Mouse (Mus musculus): ENCODE data around the gene Hnrnpul2.
"Not testable (repeated sequence)": the region's sequence is repeated elsewhere in the genome, so short reads cannot be mapped to it uniquely, and the experiment has no call there.

The Hnrnpul2 gene

DNA sequence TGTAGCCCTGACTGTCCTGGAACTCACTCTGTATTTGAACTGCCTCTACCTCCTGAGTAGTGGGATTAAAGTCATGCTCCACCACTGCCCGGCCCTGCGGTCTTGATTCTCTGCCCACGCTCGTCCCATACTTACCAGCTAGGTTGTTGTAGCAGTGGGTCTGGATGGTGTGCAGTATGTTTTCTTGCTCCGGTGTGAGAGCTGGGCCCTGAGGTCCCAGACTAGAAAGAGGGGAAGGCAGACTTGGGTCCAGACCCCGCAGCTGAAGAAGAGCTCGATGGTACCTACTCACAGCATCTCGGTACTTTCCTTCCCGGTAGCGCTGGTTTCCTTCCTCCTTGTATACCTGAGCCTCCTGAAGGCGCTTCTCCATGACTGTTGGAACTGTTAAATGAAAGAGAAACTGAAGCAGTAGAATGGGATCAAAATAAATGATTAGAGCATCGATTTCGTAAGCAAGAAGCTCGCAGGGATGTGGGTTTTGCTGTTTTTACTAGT is 1.5 kb upstream of the Hnrnpul2 start:
- DNase-seq (ENCODE audit: low spot score in 2 of 2), result no peak

DNA sequence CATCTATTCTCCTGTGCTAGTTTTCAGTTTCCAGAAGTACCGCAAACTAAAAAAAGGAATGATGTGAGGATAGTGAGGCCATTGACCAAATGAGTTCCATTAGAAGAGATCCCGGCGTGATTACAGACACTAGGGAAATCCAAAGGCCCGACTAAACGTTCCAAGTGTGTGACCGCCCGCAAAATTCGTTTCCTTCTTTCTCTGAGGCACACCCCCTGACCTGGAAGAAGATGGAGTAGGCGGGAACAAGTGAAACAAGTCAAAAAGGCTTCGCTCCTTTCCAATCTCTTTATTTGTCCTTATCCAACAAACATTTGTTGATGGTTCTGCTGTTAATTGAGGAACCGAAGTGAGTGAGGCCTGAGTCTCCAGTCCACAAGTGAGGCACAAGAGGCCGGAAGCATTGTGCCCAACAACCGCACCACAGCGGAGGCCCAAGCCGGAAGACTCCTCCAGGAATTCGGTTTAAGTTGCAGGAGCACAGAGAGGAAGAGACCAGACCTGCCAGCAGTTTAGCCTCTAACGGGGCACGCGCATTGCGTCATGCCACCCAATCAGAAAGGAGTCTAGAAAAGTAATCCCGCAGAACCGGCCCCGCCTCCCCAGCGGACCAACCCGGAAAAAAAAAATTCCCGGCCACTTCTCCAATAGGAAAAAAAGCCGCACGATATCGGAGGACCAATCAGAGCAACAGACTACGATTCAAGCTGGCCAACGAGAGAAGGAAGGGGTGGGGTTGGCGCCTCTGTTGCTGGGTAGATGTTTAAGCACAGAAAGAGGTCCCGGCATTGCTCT is 812 bp upstream of the Hnrnpul2 start, which contains the start of gene Ttc9c:
TSS of gene Ttc9c (minus strand) at position 533 of the 795 bp plus-strand sequence.
- DNase-seq (ENCODE audit: low spot score in 2 of 2), result peak; percentile 95 to 96

DNA sequence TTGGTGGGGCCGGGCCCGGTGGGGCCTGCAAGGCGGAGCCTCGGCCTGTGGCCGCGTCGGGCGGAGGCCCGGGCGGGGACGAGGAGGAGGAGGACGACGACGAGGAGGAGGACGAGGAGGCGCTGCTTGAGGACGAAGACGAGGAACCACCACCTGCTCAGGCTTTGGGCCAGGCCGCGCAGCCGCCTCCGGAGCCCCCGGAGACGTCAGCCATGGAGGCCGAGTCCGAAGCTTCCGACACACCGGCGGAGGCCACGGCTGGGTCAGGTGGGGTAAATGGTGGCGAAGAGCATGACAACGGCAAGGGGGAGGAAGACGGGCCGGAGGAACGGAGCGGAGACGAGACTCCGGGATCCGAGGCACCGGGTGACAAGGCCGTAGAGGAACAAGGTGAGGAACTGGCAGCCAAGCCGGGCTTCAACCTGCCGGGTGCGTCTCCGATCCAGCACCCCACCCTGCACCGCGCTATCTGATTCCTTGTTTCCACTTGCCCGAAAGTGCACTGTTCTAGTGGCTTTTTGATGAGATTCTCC is 680 bp downstream of the Hnrnpul2 start:
- DNase-seq (ENCODE audit: low spot score in 2 of 2), result no peak

DNA sequence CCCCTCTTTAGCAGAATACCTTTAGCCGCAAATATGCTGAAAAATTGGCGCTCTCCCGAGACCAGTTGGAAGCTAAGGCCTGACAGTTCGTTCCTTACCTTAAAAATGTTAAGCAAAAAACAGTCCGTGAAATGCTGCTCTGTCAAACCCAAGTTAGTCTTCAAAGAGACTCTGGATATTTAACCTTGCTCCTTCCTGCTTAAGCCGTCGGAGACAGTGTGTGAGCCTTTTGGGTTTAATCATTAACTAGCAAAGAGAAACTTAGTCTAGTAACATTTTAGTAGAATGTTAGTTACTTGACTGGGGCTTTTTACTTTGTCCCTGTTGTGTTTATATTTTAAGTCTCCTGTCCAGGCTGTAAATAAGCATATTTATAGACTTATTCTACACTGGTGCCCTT is 1.3 kb downstream of the Hnrnpul2 start:
- DNase-seq (ENCODE audit: low spot score in 2 of 2), result no peak

DNA sequence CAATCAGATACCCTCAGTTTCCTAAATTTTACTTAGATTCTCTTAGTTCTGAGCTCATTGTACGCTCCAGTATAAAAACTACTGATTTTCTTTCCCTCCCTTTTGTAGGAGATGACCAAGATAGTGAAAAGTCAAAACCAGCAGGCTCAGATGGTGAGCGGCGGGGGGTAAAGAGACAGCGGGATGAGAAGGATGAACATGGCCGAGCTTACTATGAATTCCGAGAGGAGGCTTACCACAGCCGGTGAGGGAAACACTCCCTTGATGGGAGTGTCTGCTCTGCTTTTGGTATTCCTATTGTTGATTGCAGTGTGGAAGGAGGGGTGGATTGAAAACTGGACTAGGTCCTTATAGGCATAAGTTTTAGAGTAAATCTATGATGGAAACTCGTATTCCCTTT is 2.9 kb downstream of the Hnrnpul2 start:
- DNase-seq (ENCODE audit: low spot score in 2 of 2), result no peak

DNA sequence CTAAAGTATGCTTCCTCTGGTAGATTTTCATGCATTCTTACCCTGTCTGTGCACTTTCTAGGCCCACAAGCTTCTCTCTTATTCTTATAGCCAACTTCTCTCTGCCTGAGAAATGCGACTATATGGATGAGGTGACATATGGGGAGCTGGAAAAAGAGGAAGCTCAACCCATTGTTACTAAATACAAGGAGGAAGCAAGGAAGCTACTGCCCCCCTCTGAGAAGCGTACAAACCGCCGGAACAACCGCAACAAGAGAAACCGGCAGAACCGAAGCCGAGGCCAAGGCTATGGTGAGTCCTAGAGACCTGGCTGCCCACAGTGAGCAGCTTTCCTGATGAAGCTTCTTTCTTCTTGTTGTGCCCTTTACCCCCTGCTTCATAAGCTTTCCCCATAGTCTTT is 9.8 kb downstream of the Hnrnpul2 start, which contains the start of gene AC129217.1:
TSS of gene AC129217.1 (plus strand) at position 114 of the 400 bp plus-strand sequence.
- DNase-seq (ENCODE audit: low spot score in 2 of 2), result no peak

DNA sequence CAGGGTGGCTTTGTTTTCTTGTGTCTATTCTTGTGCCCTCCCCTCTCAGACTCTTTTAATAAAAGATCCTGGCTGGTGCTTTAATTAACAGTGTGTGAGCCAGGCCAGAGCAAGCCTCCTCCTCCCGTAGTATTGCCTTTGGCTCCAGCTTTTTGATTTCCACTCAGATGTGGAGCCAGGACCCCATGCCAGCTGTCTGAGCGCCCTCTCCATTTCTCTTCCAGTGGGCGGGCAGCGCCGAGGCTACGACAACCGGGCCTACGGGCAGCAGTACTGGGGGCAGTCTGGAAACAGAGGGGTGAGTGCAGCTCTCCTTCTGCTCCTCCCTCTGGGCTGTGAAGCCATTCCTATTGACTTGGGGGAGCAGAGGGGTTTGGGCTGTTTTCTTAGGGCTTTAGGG is 10.9 kb downstream of the Hnrnpul2 start:
- no peak for DNase-seq (ENCODE audit: low spot score in 2 of 2)

DNA sequence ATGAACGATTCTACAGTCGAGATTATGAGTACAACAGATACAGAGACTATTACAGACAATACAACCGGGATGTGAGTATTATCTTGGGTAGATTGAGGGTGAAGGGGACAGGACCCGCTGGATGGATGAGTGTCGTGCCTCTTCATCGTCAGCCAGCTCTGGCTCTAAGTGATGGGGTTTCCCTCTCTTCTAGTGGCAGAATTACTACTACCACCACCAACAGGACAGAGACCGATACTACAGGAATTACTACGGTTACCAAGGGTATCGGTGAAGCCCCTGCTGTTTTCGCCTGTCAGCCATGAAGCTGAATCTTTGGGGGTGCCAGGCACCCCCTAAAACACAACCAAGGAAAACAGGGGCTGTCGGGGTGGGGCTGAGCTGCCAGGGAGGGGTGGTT is 11.5 kb downstream of the Hnrnpul2 start:
- DNase-seq (ENCODE audit: low spot score in 2 of 2), result no peak

DNA sequence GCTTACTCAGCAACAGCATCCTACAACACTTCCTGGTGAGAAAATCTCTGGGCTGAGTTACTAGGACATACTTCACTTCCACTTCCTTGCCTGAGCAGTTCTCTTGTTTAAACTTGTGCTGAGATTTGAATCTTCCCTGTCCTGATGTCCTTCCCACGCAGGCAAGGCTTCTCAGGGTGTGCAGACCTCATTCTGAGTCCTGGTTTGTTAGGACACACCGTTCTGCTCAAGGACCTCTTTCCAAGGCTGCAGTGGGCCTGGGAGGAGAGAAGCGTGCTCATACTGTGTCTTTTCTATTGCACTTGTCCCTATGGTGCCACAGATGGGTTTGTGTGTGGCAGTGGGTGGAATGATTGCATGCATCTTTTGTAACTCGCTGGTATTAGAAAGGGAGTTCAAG is 13.2 kb downstream of the Hnrnpul2 start:
- DNase-seq (ENCODE audit: low spot score in 2 of 2), result no peak

DNA sequence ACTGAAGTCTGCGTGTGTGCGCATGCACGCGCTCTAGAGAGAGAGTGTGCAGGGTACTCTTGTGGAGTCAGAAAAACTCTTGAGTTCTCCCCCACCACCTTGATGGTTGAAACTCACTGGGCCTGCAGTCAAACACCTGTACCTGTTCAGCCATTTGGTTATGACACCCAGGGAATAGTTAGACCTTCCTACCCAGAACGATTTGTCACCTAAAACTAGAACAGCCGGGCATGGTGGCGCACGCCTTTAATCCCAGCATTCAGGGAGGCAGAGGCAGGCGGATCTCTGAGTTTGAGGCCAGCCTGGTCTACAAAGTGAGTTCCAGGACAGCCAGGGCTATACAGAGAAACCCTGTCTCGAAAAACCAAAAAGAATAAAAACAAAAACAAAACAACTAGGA is 16.5 kb downstream of the Hnrnpul2 start:
- not testable (repeated sequence) for DNase-seq (ENCODE audit: low spot score in 2 of 2)

DNA sequence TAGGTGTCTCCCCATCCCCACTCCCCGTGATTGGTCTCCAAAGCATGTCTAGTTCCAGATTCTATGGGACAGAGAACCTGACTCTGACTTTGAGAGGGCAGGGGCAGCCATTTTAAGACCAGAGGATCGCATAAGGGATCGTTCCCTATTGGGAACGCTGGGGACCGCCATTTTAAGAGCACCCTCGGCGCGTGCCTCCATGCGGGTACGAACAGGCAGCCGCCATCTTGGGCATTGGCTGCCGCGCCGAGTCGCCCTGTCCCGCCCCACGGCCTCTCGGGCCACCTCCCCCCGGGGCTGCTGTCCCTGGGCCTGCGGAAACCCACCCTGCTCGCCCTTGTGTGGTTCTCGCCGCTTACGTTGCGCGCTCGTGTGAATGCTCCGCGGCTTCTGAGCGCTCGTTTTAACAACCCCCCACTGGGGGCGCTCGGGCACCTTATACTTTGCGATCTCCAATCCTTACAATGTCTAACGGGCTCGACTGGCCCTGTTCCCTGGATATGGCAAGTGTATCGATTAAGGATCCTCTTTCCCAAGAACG is 17.5 kb downstream of the Hnrnpul2 start, which contains the start of gene Bscl2:
TSS of gene Bscl2 (plus strand) at position 217 of the 541 bp plus-strand sequence.
- DNase-seq (ENCODE audit: low spot score in 2 of 2), result peak; percentile 78 to 79

DNA sequence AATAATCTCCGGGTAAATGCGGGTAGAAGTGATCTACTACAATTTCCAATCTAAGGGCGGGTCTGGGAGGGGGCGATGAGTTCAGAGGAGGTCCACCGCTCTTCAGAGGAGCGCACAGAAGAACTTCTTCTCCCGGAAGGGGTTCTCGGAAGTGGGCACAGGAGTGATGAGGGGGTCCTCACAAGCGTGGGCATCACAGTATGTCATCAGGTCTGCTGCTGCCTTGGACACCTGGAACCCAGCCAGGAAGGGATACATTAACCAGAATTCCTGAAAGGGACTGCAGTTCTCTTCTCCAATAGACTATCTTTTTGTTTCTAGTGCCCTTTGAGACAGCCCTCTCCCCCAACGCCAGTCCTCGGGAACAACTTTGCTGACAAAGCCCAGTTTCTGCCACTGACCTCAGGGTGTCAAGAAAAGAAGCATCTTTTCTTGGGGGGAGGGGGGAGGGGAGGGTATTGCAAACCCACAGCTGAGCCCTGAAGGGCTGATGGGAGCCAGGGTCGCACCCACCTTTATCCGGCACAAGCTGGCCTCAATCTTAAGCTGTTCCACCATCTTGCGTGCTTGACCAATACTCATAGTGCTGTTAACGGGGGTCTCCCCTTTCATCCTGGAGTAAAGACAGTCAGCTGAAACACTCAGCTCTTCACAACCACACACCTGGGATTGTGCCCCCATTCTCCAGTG is 18.4 kb downstream of the Hnrnpul2 start:
- no peak for DNase-seq (ENCODE audit: low spot score in 2 of 2)

DNA sequence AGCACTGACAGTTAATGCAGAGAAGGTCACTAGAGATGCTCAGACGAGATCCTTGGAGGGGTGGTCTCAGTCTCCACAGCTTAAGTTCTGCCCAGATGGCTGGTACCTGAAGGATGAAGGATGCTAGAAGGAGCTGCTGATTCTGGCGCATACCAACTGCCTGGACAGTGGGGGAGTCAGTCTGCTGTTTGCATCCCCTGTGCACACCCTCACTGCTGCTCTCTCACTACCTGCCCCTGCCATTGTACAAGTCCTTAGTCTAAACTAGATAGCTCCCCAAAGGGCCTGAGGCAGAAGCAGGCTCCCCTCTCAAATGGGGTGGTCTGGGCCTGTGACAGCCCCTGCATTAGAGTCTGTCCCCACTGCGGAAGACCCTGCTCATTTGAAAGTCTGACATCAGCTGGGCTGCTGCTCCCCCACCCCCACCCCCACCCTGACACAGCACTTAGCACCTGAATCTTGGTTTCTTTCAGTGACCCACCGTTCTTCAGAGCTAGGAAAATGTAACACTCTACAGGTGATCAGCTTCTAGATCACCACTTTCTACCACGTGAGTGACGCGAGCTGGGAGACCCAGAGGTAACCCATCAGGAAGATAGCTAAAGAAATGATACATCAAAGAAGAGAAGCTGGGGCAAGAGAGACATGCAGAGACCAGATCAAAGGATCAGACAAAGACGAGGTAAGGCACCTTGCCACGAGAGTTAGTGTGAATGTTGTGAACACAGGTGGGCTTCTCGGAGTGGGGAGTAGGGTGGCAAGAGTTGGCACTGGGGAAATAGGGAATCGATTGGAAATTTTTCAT is 19.5 kb downstream of the Hnrnpul2 start, which contains the start of gene Gng3:
TSS of gene Gng3 (minus strand) at position 92 of the 805 bp plus-strand sequence.
- DNase-seq (ENCODE audit: low spot score in 2 of 2), result no peak

DNA sequence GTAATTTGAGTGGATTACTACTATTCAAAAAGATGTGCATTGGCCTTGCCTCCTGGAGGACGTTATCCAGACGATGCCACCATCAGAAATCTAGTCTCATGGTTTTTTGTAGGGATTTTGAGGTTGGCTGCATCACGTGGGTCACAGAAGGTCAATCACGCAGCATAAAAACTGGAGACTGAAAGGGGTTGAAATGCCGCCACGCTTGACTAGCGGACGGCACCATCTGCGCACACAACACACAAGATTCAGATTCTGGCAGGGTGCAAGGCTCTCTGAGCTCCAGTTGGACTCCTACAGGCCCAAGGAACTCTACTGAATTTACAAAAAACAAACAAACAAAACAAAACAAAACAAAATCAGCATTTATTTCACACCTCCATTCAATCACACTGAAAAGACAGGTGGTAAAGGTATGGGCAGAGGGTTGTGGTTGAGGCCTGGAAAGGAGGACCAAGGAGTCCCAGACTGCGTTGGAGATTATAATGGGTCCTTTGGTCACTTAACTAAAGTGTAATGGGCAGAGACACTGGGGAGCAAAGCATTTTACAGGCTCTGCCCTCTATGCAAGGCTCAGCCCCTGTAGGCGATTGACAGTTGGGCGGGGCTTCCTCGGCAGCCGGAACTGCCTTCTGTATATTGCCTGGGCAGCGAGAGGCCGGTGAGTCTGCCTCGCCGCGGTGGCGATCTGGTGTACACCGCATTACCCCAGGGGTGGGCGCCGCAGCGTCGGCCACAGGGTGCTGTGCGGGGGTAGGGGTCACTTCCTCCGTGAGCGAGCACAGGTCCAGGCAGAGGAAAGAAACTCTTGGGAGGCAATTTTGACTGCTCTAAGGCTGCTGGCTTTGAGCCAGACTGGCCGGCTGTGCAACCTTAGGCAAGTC is 20.3 kb downstream of the Hnrnpul2 start:
- peak; percentile 62 to 74 for DNase-seq (ENCODE audit: low spot score in 2 of 2)

DNA sequence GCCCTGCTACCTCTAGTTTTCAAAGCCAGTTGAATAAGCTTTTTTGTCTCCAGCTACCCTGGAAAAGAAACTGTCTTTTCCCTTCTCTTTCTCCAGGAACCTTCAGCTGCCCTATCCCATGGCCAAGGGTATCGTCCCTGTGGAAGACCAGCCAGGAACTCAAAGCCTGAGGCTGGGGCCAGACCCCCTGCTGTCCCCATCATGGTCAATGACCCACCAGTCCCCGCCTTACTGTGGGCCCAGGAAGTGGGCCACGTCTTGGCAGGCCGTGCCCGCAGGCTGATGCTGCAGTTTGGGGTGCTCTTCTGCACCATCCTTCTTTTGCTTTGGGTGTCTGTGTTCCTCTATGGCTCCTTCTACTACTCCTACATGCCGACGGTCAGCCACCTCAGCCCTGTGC is 21.2 kb downstream of the Hnrnpul2 start:
- DNase-seq (ENCODE audit: low spot score in 2 of 2), result no peak

DNA sequence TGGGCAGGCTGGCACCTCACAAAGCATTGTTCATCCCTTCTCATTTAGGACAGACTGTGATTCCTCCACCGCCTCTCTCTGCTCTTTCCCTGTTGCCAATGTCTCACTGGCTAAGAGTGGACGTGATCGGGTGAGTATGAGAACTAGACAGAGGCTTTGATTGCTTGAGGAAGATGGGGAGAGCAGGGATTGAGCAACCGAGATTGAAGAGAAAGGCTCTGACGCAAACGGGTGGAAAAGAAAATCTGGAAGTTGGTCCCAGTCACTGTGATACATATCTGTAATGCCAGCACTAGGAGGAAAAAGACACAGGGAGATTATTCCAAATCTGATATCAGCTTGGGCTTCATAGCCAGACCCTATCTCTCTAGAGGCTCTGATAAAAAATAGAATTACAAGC is 23.2 kb downstream of the Hnrnpul2 start:
- DNase-seq (ENCODE audit: low spot score in 2 of 2), result no peak

DNA sequence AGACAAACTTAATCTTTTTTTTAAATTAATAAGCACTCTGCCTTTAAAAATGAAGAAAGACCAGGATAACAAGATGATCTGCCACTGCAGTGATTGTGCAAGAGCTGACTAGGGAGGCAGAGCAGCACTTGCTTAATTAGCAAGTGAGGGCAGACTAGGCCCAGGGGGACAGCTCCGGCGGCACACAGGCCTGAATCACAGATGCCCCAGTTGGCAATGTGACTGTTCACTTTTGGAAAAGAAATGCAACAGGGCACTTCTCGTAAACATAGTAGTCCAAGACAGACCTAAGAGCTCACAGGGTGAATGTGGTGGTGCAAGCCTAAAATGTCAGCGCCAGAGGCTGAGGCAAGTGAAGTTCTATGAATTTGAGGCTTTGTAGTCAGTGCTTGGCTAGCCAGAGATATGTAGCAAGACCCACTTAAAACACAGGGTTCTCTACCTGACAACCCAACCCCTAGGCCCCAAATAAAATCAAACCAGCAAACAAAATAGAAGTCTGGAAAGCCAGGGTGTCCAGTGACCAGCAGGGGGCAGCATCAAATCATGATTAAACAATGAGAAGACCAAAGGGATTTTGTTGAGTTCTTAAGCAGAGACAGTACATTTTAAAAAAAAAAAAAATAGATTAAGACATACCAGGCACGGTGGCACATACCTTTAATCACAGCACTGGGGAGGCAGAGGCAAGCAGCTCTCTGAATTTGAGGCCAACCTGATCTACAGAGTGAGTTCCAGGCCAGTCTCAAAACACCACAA is 24.7 kb downstream of the Hnrnpul2 start:
- peak; percentile 48 to 83 for DNase-seq (ENCODE audit: low spot score in 2 of 2)

DNA sequence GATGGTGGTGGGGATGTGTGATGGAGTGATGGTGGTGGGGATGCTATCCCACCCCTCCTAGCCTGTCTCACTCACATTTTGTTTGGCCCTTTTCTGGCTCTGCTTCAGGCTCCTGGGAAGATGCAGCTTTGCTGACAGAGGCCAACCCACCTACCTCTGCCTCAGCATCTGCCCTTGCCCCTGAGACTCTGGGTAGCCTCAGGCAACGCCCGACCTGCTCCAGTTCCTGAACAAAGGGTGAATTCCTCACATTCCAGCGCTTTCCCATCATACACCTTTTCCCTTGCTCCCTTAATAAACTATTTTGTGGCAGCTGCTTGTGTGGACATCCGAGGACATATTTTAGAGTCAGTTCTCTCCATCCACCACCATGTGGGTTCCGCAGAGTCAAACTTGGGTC is 28.5 kb downstream of the Hnrnpul2 start:
- no peak for DNase-seq (ENCODE audit: low spot score in 2 of 2)

DNA sequence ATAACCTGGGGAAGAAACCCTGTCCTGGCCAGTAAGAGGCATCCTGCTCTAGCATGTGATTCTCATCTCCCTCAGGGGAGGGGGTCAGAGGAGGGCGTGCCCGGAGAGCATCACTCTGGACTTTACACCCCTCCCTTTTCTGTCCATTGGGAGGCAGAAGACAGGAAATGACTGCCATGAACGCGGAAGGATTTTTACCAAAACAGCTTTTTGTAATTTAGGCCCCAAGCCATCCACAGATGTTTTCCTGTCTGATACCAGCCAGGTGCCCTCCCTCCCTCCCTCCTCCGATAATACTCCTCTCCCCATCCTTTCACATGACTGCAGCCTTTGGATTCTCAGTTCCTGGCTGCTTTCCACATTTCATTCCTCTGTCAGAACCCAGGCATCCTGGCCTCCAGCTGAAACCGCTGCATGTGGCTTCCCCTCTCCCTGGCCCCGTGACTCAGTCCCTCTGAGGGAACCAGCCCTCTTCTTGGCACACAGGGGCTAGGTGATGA is 30.6 kb downstream of the Hnrnpul2 start, which contains the start of gene Lrrn4cl:
TSS of gene Lrrn4cl (plus strand) at position 367 of the 500 bp plus-strand sequence.
- peak; percentile 57 to 67 for DNase-seq (ENCODE audit: low spot score in 2 of 2)
